In genomic region chr9:71672495-71672894, GRCm38 (mm10) we compare ENCODE assay signal across 29 mouse cellular contexts.
A peak's percentile ranks its signal among the peaks of the same experiment; 100 is the strongest.
DNase-seq lines count a peak whose midpoint lies in the region; ATAC-seq and TF ChIP-seq lines count a peak whose summit lies in the region.
"Had no signal": no experiment of that assay in that cellular context is flagged by ENCODE, and none has a peak within 500 bp of the region (broad histone marks: within the 10 kb centered on the region; RNA-seq: fewer than 3 reads in every experiment).

No protein-coding gene starts in this region.

- H3K4me2 ChIP-seq in kidney, postnatal 0 days (ENCODE audit: low read length), result no peak overlapping the region
- no peak overlapping the region for H3K4me2 ChIP-seq in lung, postnatal 0 days (replicated peaks; ENCODE audit: low read depth, low read length)
- no peak overlapping the region for H3K4me2 ChIP-seq in stomach, postnatal 0 days (replicated peaks; ENCODE audit: low read depth)
- H3K4me2 ChIP-seq: intestine, embryonic 15.5 days; limb, embryonic 13.5 days; liver, embryonic 13.5 days; neural tube, embryonic 15.5 days had no signal

- DNase-seq in kidney, postnatal 0 days (ENCODE audit: low spot score), result no peak
- DNase-seq in kidney, postnatal 36 days, result no peak
- no peak for DNase-seq in lung, postnatal 0 days (ENCODE audit: low spot score)
- DNase-seq in lung, postnatal 4 days, result no peak
- DNase-seq in MEL (ENCODE audit: low read depth, low spot score), result no peak
- no peak for DNase-seq in stomach, postnatal 0 days (ENCODE audit: low spot score)
- DNase-seq in left cerebral cortex, adult 18-20 months (ENCODE audit: low spot score in 2 of 2), result no peak
- DNase-seq: B cell, adult 2 months; cerebellum, adult 2 months; cerebellum, postnatal 14 days; heart, postnatal 14 days; kidney, postnatal 4 days; layer of hippocampus, adult 9-11 months; liver, embryonic 13.5 days; midbrain, embryonic 14.5 days; retina, postnatal 1 day; right cerebral cortex, postnatal 14 days; thymus, adult 18-20 months; thymus, postnatal 25 days had no signal

- H3K9ac ChIP-seq in kidney, postnatal 0 days (ENCODE audit: low read depth, low read length), result no peak overlapping the region
- H3K9ac ChIP-seq in lung, postnatal 0 days (replicated peaks; ENCODE audit: low read depth), result no peak overlapping the region
- H3K9ac ChIP-seq in MEL (ENCODE audit: control insufficient read depth, low read depth, low read length, poor library complexity, severe bottlenecking), result no peak overlapping the region
- H3K9ac ChIP-seq in stomach, postnatal 0 days (ENCODE audit: low read length), result no peak overlapping the region
- H3K9ac ChIP-seq: intestine, embryonic 15.5 days; limb, embryonic 13.5 days; liver, embryonic 13.5 days; neural tube, embryonic 15.5 days had no signal

- 100% methylated on average over 4 of the region's 4 CpGs for WGBS in kidney, postnatal 0 days
- 95% methylated on average over 4 of the region's 4 CpGs for WGBS in lung, postnatal 0 days
- 98% methylated on average over 4 of the region's 4 CpGs for WGBS in stomach, postnatal 0 days

- H3K79me2 ChIP-seq in MEL (ENCODE audit: control insufficient read depth, insufficient read depth, low read length, poor library complexity), result no peaks in the 10 kb centered on the region

- H3K9me3 ChIP-seq in kidney, postnatal 0 days (replicated peaks; ENCODE audit: low read length), result no peaks in the 10 kb centered on the region; the same call in 1 of the 2 replicates
- no peaks in the 10 kb centered on the region for H3K9me3 ChIP-seq in lung, postnatal 0 days (ENCODE audit: low read length)
- no peaks in the 10 kb centered on the region for H3K9me3 ChIP-seq in MEL (replicated peaks; ENCODE audit: insufficient read depth, low read length)
- no peaks in the 10 kb centered on the region for H3K9me3 ChIP-seq in stomach, postnatal 0 days (ENCODE audit: control insufficient read depth, low read length)
- H3K9me3 ChIP-seq: hindbrain, embryonic 10.5 days; intestine, embryonic 15.5 days; limb, embryonic 13.5 days; liver, embryonic 13.5 days; neural tube, embryonic 15.5 days had no signal

- no peak for TF ChIP-seq RAD21 in MEL (IDR thresholded peaks at IDR 0.05; ENCODE audit: low read depth, low read length)

- H3K4me3 ChIP-seq in kidney, postnatal 0 days (replicated peaks; ENCODE audit: low read depth, low read length), result no peak overlapping the region
- no peak overlapping the region for H3K4me3 ChIP-seq in lung, postnatal 0 days (ENCODE audit: low read depth, low read length)
- H3K4me3 ChIP-seq in MEL (ENCODE audit: control insufficient read depth in 1 of 2, insufficient read depth in 1 of 2, low read depth in 2 of 2, low read length in 2 of 2), result no peak overlapping the region
- H3K4me3 ChIP-seq in stomach, postnatal 0 days (ENCODE audit: low read depth, low read length), result no peak overlapping the region
- H3K4me3 ChIP-seq: erythroblast, embryonic 14.5 days; hindbrain, embryonic 10.5 days; intestine, embryonic 15.5 days; limb, embryonic 13.5 days; liver, embryonic 13.5 days; neural tube, embryonic 15.5 days had no signal

- H3K4me1 ChIP-seq in kidney, postnatal 0 days (replicated peaks; ENCODE audit: insufficient read depth, low read length), result peaks cover 8% of the 10 kb centered on the region
- H3K4me1 ChIP-seq in lung, postnatal 0 days (ENCODE audit: insufficient read depth, low read depth, low read length), result peaks cover 13% of the 10 kb centered on the region; the same call in 1 of the 2 replicates
- peaks cover 2 to 18% of the 10 kb centered on the region in 2 experiments; a peak in 3 of 4 replicates for H3K4me1 ChIP-seq in MEL (ENCODE audit: control insufficient read depth in 1 of 2, insufficient read depth in 2 of 2, low read length in 2 of 2)
- no peaks in the 10 kb centered on the region for H3K4me1 ChIP-seq in stomach, postnatal 0 days (replicated peaks; ENCODE audit: control insufficient read depth, insufficient read depth)

- no peaks in the 10 kb centered on the region; the same call in 1 of the 2 replicates for H3K36me3 ChIP-seq in kidney, postnatal 0 days (ENCODE audit: insufficient read depth, low read length)
- no peaks in the 10 kb centered on the region for H3K36me3 ChIP-seq in lung, postnatal 0 days (ENCODE audit: insufficient read depth, low read length)
- H3K36me3 ChIP-seq in MEL (ENCODE audit: control insufficient read depth in 1 of 2, insufficient read depth in 2 of 2, low read length in 2 of 2), result peaks cover 0 to 4% of the 10 kb centered on the region in 2 experiments; a peak in 2 of 4 replicates
- no peaks in the 10 kb centered on the region; the same call in 1 of the 2 replicates for H3K36me3 ChIP-seq in stomach, postnatal 0 days (ENCODE audit: control insufficient read depth, insufficient read depth, low read length)
- H3K36me3 ChIP-seq: G1E; hindbrain, embryonic 10.5 days; intestine, embryonic 15.5 days; liver, embryonic 13.5 days; neural tube, embryonic 15.5 days had no signal

- ATAC-seq in kidney, postnatal 0 days (replicated peaks; ENCODE audit: low FRiP score, low read depth), result no peak
- no peak for ATAC-seq in lung, postnatal 0 days
- no peak for ATAC-seq in stomach, postnatal 0 days (ENCODE audit: low FRiP score, low TSS enrichment)
- ATAC-seq: forebrain, embryonic 16.5 days; hindbrain, embryonic 16.5 days; intestine, embryonic 15.5 days; Patski had no signal

- H3K27me3 ChIP-seq in kidney, postnatal 0 days (ENCODE audit: insufficient read depth, low read length), result no peaks in the 10 kb centered on the region
- H3K27me3 ChIP-seq in lung, postnatal 0 days (replicated peaks; ENCODE audit: insufficient read depth, low read length), result no peaks in the 10 kb centered on the region
- no peaks in the 10 kb centered on the region; a peak in 1 of 4 replicates for H3K27me3 ChIP-seq in MEL (ENCODE audit: control insufficient read depth in 1 of 2, insufficient read depth in 2 of 2, low read length in 2 of 2)
- H3K27me3 ChIP-seq in stomach, postnatal 0 days (ENCODE audit: control insufficient read depth, insufficient read depth, low read length), result no peaks in the 10 kb centered on the region
- H3K27me3 ChIP-seq: intestine, embryonic 15.5 days; limb, embryonic 13.5 days; liver, embryonic 13.5 days; neural tube, embryonic 15.5 days; Patski had no signal

- TF ChIP-seq EP300 in lung, postnatal 0 days (IDR thresholded peaks at IDR 0.05), result no peak
- no peak for TF ChIP-seq EP300 in MEL (IDR thresholded peaks at IDR 0.05; ENCODE audit: low read depth in 1 of 2, low read length in 2 of 2)
- no peak for TF ChIP-seq EP300 in stomach, postnatal 0 days (optimal IDR thresholded peaks at IDR 0.05)

- peak; percentile 33; the same call in 1 of the 2 replicates for TF ChIP-seq CTCF in kidney, postnatal 0 days (IDR thresholded peaks at IDR 0.05; ENCODE audit: low read depth)
- peak; percentile 41 for TF ChIP-seq CTCF in lung, postnatal 0 days (IDR thresholded peaks at IDR 0.05)
- peak in 2 of 3 experiments; percentile 5 to 18; a peak in 3 of 6 replicates for TF ChIP-seq CTCF in MEL (IDR thresholded peaks at IDR 0.05 in 2 of 3, conservative IDR thresholded peaks at IDR 0.05 in 1 of 3; ENCODE audit: control insufficient read depth in 1 of 3, insufficient read depth in 1 of 3, low read depth in 2 of 3, low read length in 3 of 3, poor library complexity in 1 of 3, severe bottlenecking in 1 of 3)
- TF ChIP-seq CTCF in stomach, postnatal 0 days (IDR thresholded peaks at IDR 0.05; ENCODE audit: low read depth), result peak; percentile 30

- TF ChIP-seq POLR2A in MEL (IDR thresholded peaks at IDR 0.05; ENCODE audit: control insufficient read depth in 1 of 2, insufficient read depth in 1 of 2, low read depth in 1 of 2, low read length in 2 of 2, poor library complexity in 1 of 2), result no peak

- no peak overlapping the region for H3K27ac ChIP-seq in kidney, postnatal 0 days
- no peak overlapping the region for H3K27ac ChIP-seq in lung, postnatal 0 days (ENCODE audit: low read length)
- no peak overlapping the region for H3K27ac ChIP-seq in MEL (ENCODE audit: control insufficient read depth, low read depth, low read length)
- H3K27ac ChIP-seq in stomach, postnatal 0 days (replicated peaks), result no peak overlapping the region
- H3K27ac ChIP-seq: hindbrain, embryonic 10.5 days; intestine, embryonic 15.5 days; limb, embryonic 13.5 days; liver, embryonic 13.5 days; macrophage; neural tube, embryonic 15.5 days had no signal

TF ChIP-seq in MEL, 35 proteins besides CTCF, POLR2A, EP300 and RAD21:
- TF ChIP-seq SMC3 (IDR thresholded peaks at IDR 0.05; ENCODE audit: low read depth, low read length), result no peak
- no peak for TF ChIP-seq GATA1 (IDR thresholded peaks at IDR 0.05; ENCODE audit: low read depth, low read length)
- no peak for TF ChIP-seq POLR2AphosphoS5 (IDR thresholded peaks at IDR 0.05; ENCODE audit: borderline replicate concordance, low read depth, low read length)
- no peak for TF ChIP-seq MAZ (IDR thresholded peaks at IDR 0.05; ENCODE audit: low read depth, low read length)
- TF ChIP-seq GABPA (IDR thresholded peaks at IDR 0.05; ENCODE audit: low read depth, low read length), result no peak
- TF ChIP-seq ZC3H11A (IDR thresholded peaks at IDR 0.05; ENCODE audit: low read depth, low read length), result no peak
- TF ChIP-seq JUND (IDR thresholded peaks at IDR 0.05; ENCODE audit: low read depth, low read length), result no peak
- TF ChIP-seq USF1 (IDR thresholded peaks at IDR 0.05; ENCODE audit: low read depth, low read length), result no peak
- TF ChIP-seq MYC (IDR thresholded peaks at IDR 0.05; ENCODE audit: low read depth, low read length), result no peak
- no peak for TF ChIP-seq RCOR1 (IDR thresholded peaks at IDR 0.05; ENCODE audit: low read depth, low read length)
- no peak for TF ChIP-seq UBTF (IDR thresholded peaks at IDR 0.05; ENCODE audit: borderline replicate concordance, insufficient read depth, low read depth, low read length)
- no peak for TF ChIP-seq MEF2A (IDR thresholded peaks at IDR 0.05; ENCODE audit: extremely low read depth, insufficient replicate concordance, low read depth, low read length, poor library complexity, severe bottlenecking)
- no peak for TF ChIP-seq MAFK (IDR thresholded peaks at IDR 0.05; ENCODE audit: borderline replicate concordance, low read depth, low read length)
- TF ChIP-seq KAT2A (conservative IDR thresholded peaks at IDR 0.05; ENCODE audit: low read depth, low read length), result no peak
- no peak for TF ChIP-seq TAL1 (IDR thresholded peaks at IDR 0.05; ENCODE audit: low read length)
- TF ChIP-seq ELF1 (IDR thresholded peaks at IDR 0.05; ENCODE audit: low read depth, low read length), result no peak
- TF ChIP-seq E2F4 (IDR thresholded peaks at IDR 0.05; ENCODE audit: borderline replicate concordance, low read depth, low read length), result no peak
